Mouse (Mus musculus): ENCODE data around the gene Ncl.

GRCm38 (mm10) chr1:86360441-86360840 lies 1.2 kb upstream of the Ncl start:
- no peak for TF ChIP-seq CTCF (IDR thresholded peaks at IDR 0.05; ENCODE audit: extremely low read depth, insufficient read depth, insufficient read length, insufficient replicate concordance)
- no peak for TF ChIP-seq POLR2A (IDR thresholded peaks at IDR 0.05; ENCODE audit: low read depth, low read length)

All from spleen, adult 2 months (tissue).